In genomic region chr10:62987341-62987740, GRCm38 (mm10) we compare ENCODE assay signal across 8 mouse cellular contexts. TPM values are rescaled to one million over a fixed set of nuclear protein-coding genes. Genes with fewer than 3 reads are reported as not detected.
DNase-seq lines count a peak whose midpoint lies in the region; ATAC-seq and TF ChIP-seq lines count a peak whose summit lies in the region.

No protein-coding gene starts in this region.

- no peak overlapping the region for H3K4me3 ChIP-seq in kidney, embryonic 15.5 days (replicated peaks)
- H3K4me3 ChIP-seq in limb, embryonic 11.5 days (ENCODE audit: low read depth, low read length), result no peak overlapping the region

- H3K27ac ChIP-seq in kidney, embryonic 15.5 days, result no peak overlapping the region
- H3K27ac ChIP-seq in limb, embryonic 11.5 days (replicated peaks; ENCODE audit: low read depth, low read length), result no peak overlapping the region

- peaks cover 85% of the 10 kb centered on the region for H3K36me3 ChIP-seq in kidney, embryonic 15.5 days
- H3K36me3 ChIP-seq in limb, embryonic 11.5 days (ENCODE audit: control insufficient read depth, insufficient read depth, low read length), result no peaks in the 10 kb centered on the region

- H3K9me3 ChIP-seq in kidney, embryonic 15.5 days (replicated peaks), result no peaks in the 10 kb centered on the region
- H3K9me3 ChIP-seq in limb, embryonic 11.5 days (ENCODE audit: control insufficient read depth, low read length), result no peaks in the 10 kb centered on the region

- CTCF ChIA-PET in Patski (lab: Charles Lee), result interaction anchor here (1.0 to 2.5 kb wide), 6 partner anchors 13 to 79 kb away, joined by 4 to 8 read pairs (median 4); no protein-coding TSS in a partner anchor

- peak; percentile 57 for DNase-seq in adrenal gland, postnatal 14 days
- DNase-seq in adrenal gland, adult 8-10 months, result no peak
- peak; percentile 60 to 61 for DNase-seq in kidney, postnatal 4 days
- DNase-seq in Patski (ENCODE audit: low read depth, low spot score), result no peak
- DNase-seq in limb, embryonic 11.5 days (ENCODE audit: low spot score), result peak; percentile 73
- DNase-seq in thymus, postnatal 25 days, result peak; percentile 42
- DNase-seq in right cerebral cortex, adult 18-20 months, result no peak

- no peaks in the 10 kb centered on the region for H3K27me3 ChIP-seq in kidney, embryonic 15.5 days
- no peaks in the 10 kb centered on the region for H3K27me3 ChIP-seq in Patski
- H3K27me3 ChIP-seq in limb, embryonic 11.5 days (ENCODE audit: control insufficient read depth, insufficient read depth, low read length), result no peaks in the 10 kb centered on the region

- H3K9ac ChIP-seq in kidney, embryonic 15.5 days, result no peak overlapping the region
- H3K9ac ChIP-seq in limb, embryonic 11.5 days (ENCODE audit: low read length), result no peak overlapping the region

- peak; percentile 77 for TF ChIP-seq CTCF in Patski (IDR thresholded peaks at IDR 0.05)

- POLR2A ChIA-PET in Patski (lab: Charles Lee), result interaction anchor here (0.6 kb wide), 1 partner anchor 25 kb away, joined by 3 read pairs; no protein-coding TSS in a partner anchor

- in situ Hi-C loops in Patski (cut with MboI; ENCODE audit: low pct_unique_long_range_greater_than_20kb), result loop anchor here (10.0 kb wide), 1 partner anchor 77 kb away; the partner anchor contains the start of gene Pbld1

- WGBS in kidney, embryonic 15.5 days, result 38% methylated on average over 3 of the region's 3 CpGs
- 29% methylated on average over 3 of the region's 3 CpGs for WGBS in limb, embryonic 11.5 days

- no peak overlapping the region for H3K4me2 ChIP-seq in kidney, embryonic 15.5 days
- no peak overlapping the region for H3K4me2 ChIP-seq in limb, embryonic 11.5 days (ENCODE audit: low read depth, severe bottlenecking)

- H3K4me1 ChIP-seq in kidney, embryonic 15.5 days, result no peaks in the 10 kb centered on the region
- H3K4me1 ChIP-seq in limb, embryonic 11.5 days (ENCODE audit: control insufficient read depth, insufficient read depth, low read length), result no peaks in the 10 kb centered on the region

- no peak for ATAC-seq in kidney, embryonic 15.5 days (replicated peaks; ENCODE audit: low FRiP score)
- ATAC-seq in Patski, result no peak
- ATAC-seq in limb, embryonic 11.5 days (ENCODE audit: insufficient number of reproducible peaks, low FRiP score, low TSS enrichment, low read depth), result no peak

RNA-seq across cellular contexts. Expression of gene Rufy2, which starts 7.3 kb away (rescaled TPM):
- total RNA-seq in adrenal gland, postnatal 14 days (2021), result 14.8 and 20.9 TPM in 2 replicates
- 10 to 100 TPM; 17.3 to 39.9 (median 27.8) TPM for total RNA-seq in adrenal gland, adult 8-10 months (2022)
- polyA plus RNA-seq in kidney, embryonic 15.5 days (2015; fragmentation: Nextera tagmentation; extraction: Ambion mirVana), result 25.8 and 26.6 TPM in 2 replicates
- polyA plus RNA-seq in Patski (2021), result 26.5 TPM
- 20.5 and 21.6 TPM in 2 replicates for polyA plus RNA-seq in limb, embryonic 11.5 days (2014; fragmentation: Nextera tagmentation; extraction: Ambion mirVana)

RNA-seq across cellular contexts. Expression of gene Hnrnph3, which starts 36.7 kb away (rescaled TPM):
- total RNA-seq in adrenal gland, postnatal 14 days (2021), result 49.2 and 56.0 TPM in 2 replicates
- total RNA-seq in adrenal gland, adult 8-10 months (2022), result 10 to 100 TPM; 33.2 to 80.1 (median 50.9) TPM
- polyA plus RNA-seq in kidney, embryonic 15.5 days (2015; fragmentation: Nextera tagmentation; extraction: Ambion mirVana), result 124 and 125 TPM in 2 replicates
- 47.3 TPM for polyA plus RNA-seq in Patski (2021)
- 116 and 141 TPM in 2 replicates for polyA plus RNA-seq in limb, embryonic 11.5 days (2014; fragmentation: Nextera tagmentation; extraction: Ambion mirVana)

RNA-seq across cellular contexts. Expression of gene Pbld2, which starts 36.8 kb away (rescaled TPM):
- 4.6 and 8.7 TPM in 2 replicates for total RNA-seq in adrenal gland, postnatal 14 days (2021)
- total RNA-seq in adrenal gland, adult 8-10 months (2022), result 1 to 10 TPM; 4.4 to 6.3 (median 5.1) TPM
- 4.0 and 4.4 TPM in 2 replicates for polyA plus RNA-seq in kidney, embryonic 15.5 days (2015; fragmentation: Nextera tagmentation; extraction: Ambion mirVana)
- polyA plus RNA-seq in Patski (2021), result 3.8 TPM
- polyA plus RNA-seq in limb, embryonic 11.5 days (2014; fragmentation: Nextera tagmentation; extraction: Ambion mirVana), result 0.73 and 0.88 TPM in 2 replicates

RNA-seq across cellular contexts. Expression of gene Dna2, which starts 40.5 kb away (rescaled TPM):
- total RNA-seq in adrenal gland, postnatal 14 days (2021), result 3.8 and 3.9 TPM in 2 replicates
- total RNA-seq in adrenal gland, adult 8-10 months (2022), result 1 to 10 TPM in 2 of 4 experiments, under 1 TPM in 2; 0.58 to 1.4 (median 1.0) TPM
- 20.8 and 22.2 TPM in 2 replicates for polyA plus RNA-seq in kidney, embryonic 15.5 days (2015; fragmentation: Nextera tagmentation; extraction: Ambion mirVana)
- polyA plus RNA-seq in Patski (2021), result 8.3 TPM
- polyA plus RNA-seq in limb, embryonic 11.5 days (2014; fragmentation: Nextera tagmentation; extraction: Ambion mirVana), result 36.0 and 39.0 TPM in 2 replicates

Comparison
In these comparisons a context has a peak if more than half of its experiments do, and no peak if none do; other contexts are left out.
1. DNase-seq: peak in adrenal gland, postnatal 14 days (single experiment), kidney, postnatal 4 days (2 of 2), limb, embryonic 11.5 days (single experiment) and thymus, postnatal 25 days (single experiment); none in adrenal gland, adult 8-10 months (single experiment), Patski (single experiment) and right cerebral cortex, adult 18-20 months (single experiment).